Mouse (Mus musculus) forebrain, embryonic 12.5 days (tissue): ENCODE data around the gene Ppip5k2. TPM values are rescaled to one million over a fixed set of nuclear protein-coding genes. Genes with fewer than 3 reads are reported as not detected.
"Not testable (repeated sequence)": the region's sequence is repeated elsewhere in the genome, so short reads cannot be mapped to it uniquely, and the experiment has no call there.

ENCODE experiments used
- ATAC-seq: fragments of 200-750 bp; cut with Nextera tagmentation; 2 replicates; pipeline ENCODE4 v1.8.0; 2017; ENCODE audit warnings: moderate TSS enrichment; ENCODE audit not compliant: low FRiP score
- H3K27ac ChIP-seq: fragments of 300-500 bp; sonication (generic); 2 replicates; pipeline ENCODE4 v1.5.1; 2016; ENCODE audit warnings: mild to moderate bottlenecking
- H3K27me3 ChIP-seq: fragments of 300-500 bp; sonication (generic); 2 replicates; pipeline ENCODE4 v1.6.1; 2016; ENCODE audit warnings: mild to moderate bottlenecking
- H3K36me3 ChIP-seq: fragments of 300-500 bp; sonication (generic); replicated peaks from 2 replicates; pipeline ENCODE4 v1.6.1; 2016; ENCODE audit warnings: mild to moderate bottlenecking
- H3K4me1 ChIP-seq: fragments of 300-500 bp; sonication (generic); 2 replicates; pipeline ENCODE4 v1.6.1; 2016
- H3K4me2 ChIP-seq: fragments of 300-500 bp; sonication (generic); 2 replicates; pipeline ENCODE4 v1.6.1; 2016; ENCODE audit warnings: mild to moderate bottlenecking, moderate library complexity
- H3K4me3 ChIP-seq: fragments of 300-500 bp; sonication (generic); replicated peaks from 2 replicates; pipeline ENCODE4 v1.5.1; 2016; ENCODE audit warnings: mild to moderate bottlenecking
- H3K9ac ChIP-seq: fragments of 300-500 bp; sonication (generic); 2 replicates; pipeline ENCODE4 v1.6.1; 2016; ENCODE audit warnings: mild to moderate bottlenecking
- H3K9me3 ChIP-seq: fragments of 300-500 bp; sonication (generic); 2 replicates; pipeline ENCODE4 v1.6.1; 2016
- WGBS: fragments of 180-500 bp; shearing (Covaris S2); methylation state at CpG from one replicate; pipeline ENCODE4 v1.1.7; 2016; 5-methylcytosine and 5-hydroxymethylcytosine counted together
- polyA plus RNA-seq: library from polyadenylated mRNA; unstranded; fragments of >200 nt; fragmentation: Nextera tagmentation; extraction: Ambion mirVana; gene quantifications from 2 replicates; pipeline ENCODE4 v1.2.1, GENCODE M21; 2016

Ppip5k2 gene
- polyA plus RNA-seq, 1 experiment from 2014 or later, result 56.9 TPM

DNA sequence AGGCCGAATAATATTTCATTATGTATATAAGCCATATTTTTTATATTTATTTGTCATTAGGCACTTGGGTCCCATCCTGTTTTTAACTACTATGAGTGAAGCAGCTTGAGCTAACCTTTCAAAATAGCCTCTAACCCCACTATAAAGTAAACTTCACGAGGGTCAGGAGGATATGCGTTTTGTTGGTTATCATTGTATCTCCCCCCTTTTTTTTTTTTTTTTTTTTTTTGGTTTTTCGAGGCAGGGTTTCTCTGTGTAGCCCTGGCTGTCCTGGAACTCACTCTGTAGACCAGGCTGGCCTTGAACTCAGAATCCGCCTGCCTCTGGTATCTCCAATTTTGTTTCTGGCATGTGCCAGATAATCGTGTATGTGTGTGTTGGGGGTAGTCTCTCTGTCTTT is 3.2 kb upstream of the Ppip5k2 start:
- Histone ChIP-seq H3K4me3 (no peak overlapping the region), H3K27me3 (no peaks in the 10 kb centered on the region), H3K27ac (no peak overlapping the region), H3K36me3 (no peaks in the 10 kb centered on the region), H3K4me1 (peaks cover 8% of the 10 kb centered on the region), H3K9me3 (no peaks in the 10 kb centered on the region), H3K4me2 (no peak overlapping the region), H3K9ac (no peak overlapping the region)
- no peak for ATAC-seq
- 86% methylated on average over 6 of the region's 6 CpGs for WGBS

DNA sequence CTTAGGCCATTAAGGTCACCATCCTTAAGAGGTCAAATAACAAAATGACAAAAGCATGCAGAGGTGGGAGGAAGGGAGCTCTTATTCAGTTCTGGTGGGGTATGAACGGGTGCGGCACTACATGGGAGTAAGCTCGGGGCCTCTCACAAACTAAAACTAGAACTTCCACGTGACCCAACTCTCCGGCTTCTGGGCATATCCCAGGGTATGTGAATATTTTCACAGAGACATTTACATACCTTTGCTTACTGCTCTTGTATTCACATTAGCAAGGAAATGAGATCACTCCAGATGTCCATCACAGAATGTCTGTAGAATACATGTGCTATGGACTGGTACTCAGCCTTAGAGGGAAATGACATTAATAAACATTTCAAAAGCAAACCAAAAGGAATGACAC is 1.5 kb upstream of the Ppip5k2 start:
- H3K27me3 ChIP-seq, result no peaks in the 10 kb centered on the region
- H3K9ac ChIP-seq, result no peak overlapping the region
- peaks cover 22% of the 10 kb centered on the region for H3K4me1 ChIP-seq
- H3K4me2 ChIP-seq, result no peak overlapping the region
- H3K9me3 ChIP-seq, result no peaks in the 10 kb centered on the region
- no peak overlapping the region for H3K4me3 ChIP-seq
- no peak for ATAC-seq
- no peaks in the 10 kb centered on the region for H3K36me3 ChIP-seq
- H3K27ac ChIP-seq, result no peak overlapping the region
- 87% methylated on average over 5 of the region's 5 CpGs for WGBS

- 73% methylated on average over 7 of the region's 7 CpGs for WGBS
- Histone ChIP-seq H3K27ac (no peak overlapping the region), H3K4me3 (no peak overlapping the region; the same call in 1 of the 2 replicates), H3K9ac (no peak overlapping the region), H3K36me3 (no peaks in the 10 kb centered on the region), H3K4me1 (peaks cover 22% of the 10 kb centered on the region), H3K9me3 (no peaks in the 10 kb centered on the region), H3K4me2 (0 out of 2 replicates have a peak overlapping the region, but pooled peaks have one; percentile 8), H3K27me3 (no peaks in the 10 kb centered on the region)
- no peak for ATAC-seq
These were observed 907 bp upstream of the Ppip5k2 start for GRCm38 (mm10) chr1:97771118-97771517.

- peaks cover 22% of the 10 kb centered on the region for H3K4me1 ChIP-seq
- H3K9ac ChIP-seq, result peak overlapping the region; percentile 75
- peak overlapping the region; percentile 86 for H3K4me3 ChIP-seq
- no peaks in the 10 kb centered on the region for H3K9me3 ChIP-seq
- H3K36me3 ChIP-seq, result no peaks in the 10 kb centered on the region
- H3K27me3 ChIP-seq, result no peaks in the 10 kb centered on the region
- peak overlapping the region; percentile 76 for H3K4me2 ChIP-seq
- peak overlapping the region; percentile 84 for H3K27ac ChIP-seq
- peak; percentile 66 for ATAC-seq
- under 1% methylated on average over 40 of the region's 40 CpGs for WGBS
These were observed 812 bp downstream of the Ppip5k2 start for GRCm38 (mm10) chr1:97769294-97769903.

DNA sequence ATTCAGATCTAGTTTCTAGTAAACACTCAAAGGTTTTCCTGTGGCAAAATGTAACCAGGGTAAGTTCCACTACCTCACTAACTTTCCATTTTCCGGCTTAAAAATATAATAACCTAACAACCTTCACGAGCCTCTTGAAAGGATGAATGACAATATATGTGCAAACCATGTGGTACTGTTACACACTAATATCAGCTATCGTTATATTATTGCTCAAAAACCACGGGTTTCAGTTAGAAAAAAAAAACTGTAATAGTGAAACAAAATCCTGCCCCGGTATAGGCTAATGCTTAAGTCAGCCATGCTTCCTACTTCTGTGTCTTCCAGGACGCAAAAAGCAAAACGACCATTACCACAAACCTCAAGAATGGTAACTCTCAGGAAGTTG is 1.3 kb downstream of the Ppip5k2 start:
- H3K36me3 ChIP-seq, result no peaks in the 10 kb centered on the region
- WGBS, result 15% methylated on average over 7 of the region's 7 CpGs
- H3K4me3 ChIP-seq, result peak overlapping the region; percentile 86
- peaks cover 22% of the 10 kb centered on the region for H3K4me1 ChIP-seq
- H3K4me2 ChIP-seq, result peak overlapping the region; percentile 76
- ATAC-seq, result no peak
- H3K27me3 ChIP-seq, result no peaks in the 10 kb centered on the region
- H3K9ac ChIP-seq, result peak overlapping the region; percentile 75
- no peaks in the 10 kb centered on the region for H3K9me3 ChIP-seq
- H3K27ac ChIP-seq, result peak overlapping the region; percentile 84; the same call in 1 of the 2 replicates

DNA sequence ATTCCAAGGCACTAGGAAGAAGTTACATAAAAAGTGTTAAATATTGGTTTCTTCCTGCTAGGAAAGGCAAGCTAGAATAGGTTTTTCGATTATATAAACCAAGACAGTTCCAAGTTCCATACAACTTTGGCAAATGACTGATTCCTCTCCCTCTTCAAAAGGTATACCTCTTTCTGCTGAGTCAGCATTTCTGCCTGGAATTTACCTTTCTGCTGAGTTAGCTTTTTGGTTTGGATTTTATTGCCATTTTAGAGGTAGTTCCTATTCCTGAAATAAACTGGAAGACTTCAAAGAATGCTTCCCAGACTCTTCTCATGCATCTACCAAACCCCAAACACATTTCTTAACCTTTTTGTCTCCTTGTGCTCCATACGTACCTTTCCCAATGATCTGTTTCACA is 2.1 kb downstream of the Ppip5k2 start:
- peaks cover 22% of the 10 kb centered on the region for H3K4me1 ChIP-seq
- no peaks in the 10 kb centered on the region for H3K27me3 ChIP-seq
- H3K4me2 ChIP-seq, result peak overlapping the region; percentile 76
- ATAC-seq, result no peak
- peak overlapping the region; percentile 86 for H3K4me3 ChIP-seq
- H3K9me3 ChIP-seq, result no peaks in the 10 kb centered on the region
- no peak overlapping the region for H3K27ac ChIP-seq
- H3K36me3 ChIP-seq, result no peaks in the 10 kb centered on the region
- 85% methylated on average over 2 of the region's 2 CpGs for WGBS
- peak overlapping the region; percentile 25; the same call in 1 of the 2 replicates for H3K9ac ChIP-seq

DNA sequence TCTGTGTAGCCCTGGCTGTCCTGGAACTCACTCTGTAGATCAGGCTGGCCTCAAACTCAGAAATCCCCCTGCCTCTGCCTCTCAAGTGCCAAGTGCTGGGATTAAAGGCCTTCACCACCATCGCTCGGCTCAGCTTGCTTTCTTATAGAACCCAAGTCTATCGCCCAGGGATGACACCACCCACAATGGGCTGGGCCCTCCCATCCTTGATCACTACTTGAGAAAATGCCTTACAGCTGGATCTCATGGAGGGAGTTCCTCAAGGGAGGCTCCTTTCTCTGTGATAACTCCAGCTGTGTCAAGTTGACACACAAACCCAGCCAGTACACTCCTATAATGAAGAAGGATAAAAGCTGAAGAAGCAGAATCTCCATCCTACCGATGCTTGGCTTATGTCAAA is 4.5 kb downstream of the Ppip5k2 start:
- H3K27ac ChIP-seq, H3K27me3 ChIP-seq, H3K9ac ChIP-seq, H3K4me3 ChIP-seq, H3K4me2 ChIP-seq, H3K9me3 ChIP-seq, H3K36me3 ChIP-seq, ATAC-seq: not testable (repeated sequence)
- peaks cover 18% of the 10 kb centered on the region for H3K4me1 ChIP-seq
- WGBS, result 86% methylated on average over 4 of the region's 4 CpGs

GRCm38 (mm10) chr1:97761477-97761876 is 8.7 kb downstream of the Ppip5k2 start:
- H3K9ac ChIP-seq, result no peak overlapping the region
- no peak overlapping the region for H3K27ac ChIP-seq

GRCm38 (mm10) chr1:97760598-97760997 is 9.6 kb downstream of the Ppip5k2 start:
- H3K4me1 ChIP-seq, result 0 out of 2 replicates have a peak, but pooled peaks cover 3% of the 10 kb centered on the region
- H3K4me2 ChIP-seq, result no peak overlapping the region
- no peak overlapping the region for H3K9ac ChIP-seq
- no peaks in the 10 kb centered on the region for H3K27me3 ChIP-seq
- no peaks in the 10 kb centered on the region for H3K9me3 ChIP-seq
- 90% methylated on average over 7 of the region's 7 CpGs for WGBS
- H3K27ac ChIP-seq, result no peak overlapping the region
- 0 out of 2 replicates have a peak, but pooled peaks cover 4% of the 10 kb centered on the region for H3K36me3 ChIP-seq
- H3K4me3 ChIP-seq, result no peak overlapping the region
- ATAC-seq, result no peak

More at GRCm38 (mm10) chr1:97761477-97761876, 8.7 kb downstream of the Ppip5k2 start:
- Histone ChIP-seq H3K4me3 (no peak overlapping the region), H3K27me3 (no peaks in the 10 kb centered on the region), H3K4me2 (no peak overlapping the region), H3K36me3 (0 out of 2 replicates have a peak, but pooled peaks cover 1% of the 10 kb centered on the region), H3K9me3 (no peaks in the 10 kb centered on the region), H3K4me1 (0 out of 2 replicates have a peak, but pooled peaks cover 3% of the 10 kb centered on the region)
- no peak for ATAC-seq
- 80% methylated on average over 6 of the region's 6 CpGs for WGBS

DNA sequence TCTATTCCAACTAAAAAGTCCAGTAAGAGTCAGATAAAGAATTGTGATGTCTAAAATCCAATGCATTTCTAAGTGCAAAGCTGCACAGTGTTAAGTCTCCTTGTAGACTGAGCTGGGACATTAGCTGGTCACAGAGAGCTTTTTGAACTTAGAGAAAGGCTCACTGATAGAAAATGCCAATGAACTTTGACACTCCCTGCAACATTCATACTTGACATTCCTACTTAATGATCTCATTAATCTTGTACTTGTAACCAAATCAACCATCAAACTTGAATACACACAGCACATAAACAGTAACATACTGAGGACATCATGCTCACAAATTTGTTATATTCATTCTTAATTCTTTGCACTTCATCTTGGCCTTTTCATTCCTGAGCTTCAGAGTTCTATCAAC is 10.4 kb downstream of the Ppip5k2 start:
- no peak overlapping the region for H3K27ac ChIP-seq
- H3K9me3 ChIP-seq, result no peaks in the 10 kb centered on the region
- peaks cover 12% of the 10 kb centered on the region; the same call in 1 of the 2 replicates for H3K36me3 ChIP-seq
- H3K4me2 ChIP-seq, result no peak overlapping the region
- H3K27me3 ChIP-seq, result no peaks in the 10 kb centered on the region
- H3K9ac ChIP-seq, result no peak overlapping the region
- ATAC-seq, result no peak
- H3K4me1 ChIP-seq, result 0 out of 2 replicates have a peak, but pooled peaks cover 3% of the 10 kb centered on the region
- no peak overlapping the region for H3K4me3 ChIP-seq

GRCm38 (mm10) chr1:97754392-97754791 is 15.8 kb downstream of the Ppip5k2 start:
- no peak overlapping the region for H3K4me3 ChIP-seq
- 80% methylated on average over 4 of the region's 4 CpGs for WGBS
- peaks cover 42% of the 10 kb centered on the region for H3K36me3 ChIP-seq

GRCm38 (mm10) chr1:97753216-97753615 is 17.0 kb downstream of the Ppip5k2 start:
- Histone ChIP-seq H3K4me3 (no peak overlapping the region), H3K4me2 (no peak overlapping the region), H3K4me1 (no peaks in the 10 kb centered on the region), H3K9me3 (no peaks in the 10 kb centered on the region), H3K9ac (no peak overlapping the region), H3K36me3 (peaks cover 48% of the 10 kb centered on the region), H3K27me3 (no peaks in the 10 kb centered on the region), H3K27ac (no peak overlapping the region)
- no peak for ATAC-seq

More at GRCm38 (mm10) chr1:97754392-97754791, 15.8 kb downstream of the Ppip5k2 start:
- no peaks in the 10 kb centered on the region for H3K27me3 ChIP-seq
- H3K4me2 ChIP-seq, result no peak overlapping the region
- no peaks in the 10 kb centered on the region for H3K4me1 ChIP-seq
- no peak overlapping the region for H3K27ac ChIP-seq
- no peaks in the 10 kb centered on the region for H3K9me3 ChIP-seq
- H3K9ac ChIP-seq, result no peak overlapping the region
- ATAC-seq, result no peak

DNA sequence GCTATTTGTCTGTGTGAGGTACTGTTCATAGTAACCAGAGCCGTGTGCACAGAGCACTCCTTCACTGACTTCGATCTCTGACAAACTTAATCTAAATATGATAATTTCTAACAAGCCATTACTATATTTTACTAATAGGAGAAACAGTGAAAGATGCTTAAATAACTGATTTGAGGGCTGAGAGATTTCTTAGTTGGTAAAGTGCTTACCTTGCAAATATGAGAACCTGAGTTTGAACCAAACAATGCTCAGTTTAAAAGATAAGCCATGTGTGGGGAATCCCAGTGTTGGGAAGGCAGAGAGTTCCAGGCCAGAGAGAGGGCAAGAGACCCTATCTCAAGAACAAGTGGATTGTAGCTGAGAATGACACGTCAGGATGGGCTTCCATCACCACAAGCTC is 22.0 kb downstream of the Ppip5k2 start:
- no peaks in the 10 kb centered on the region for H3K27me3 ChIP-seq
- no peak overlapping the region for H3K9ac ChIP-seq
- no peak overlapping the region for H3K4me3 ChIP-seq
- peaks cover 59% of the 10 kb centered on the region for H3K36me3 ChIP-seq
- no peak overlapping the region for H3K27ac ChIP-seq
- WGBS, result 82% methylated on average over 3 of the region's 3 CpGs
- H3K4me1 ChIP-seq, result no peaks in the 10 kb centered on the region
- no peaks in the 10 kb centered on the region for H3K9me3 ChIP-seq
- H3K4me2 ChIP-seq, result no peak overlapping the region
- ATAC-seq, result no peak
